Mouse (Mus musculus) kidney, adult 9 months (tissue): ENCODE results near the gene Pde10a.

ENCODE experiments used
- DNase-seq: peaks from one replicate; pipeline ENCODE4 v3.0.0; 2022

Gene Pde10a

GRCm38 (mm10) chr17:8592427-8593277 lies 67.5 kb downstream of the Pde10a start:
- peak; percentile 59 for DNase-seq

GRCm38 (mm10) chr17:8597790-8598189 lies 72.6 kb downstream of the Pde10a start:
- DNase-seq = peak; percentile 72

- DNase-seq = no peak
Measured at GRCm38 (mm10) chr17:8602976-8603375, 77.8 kb downstream of the Pde10a start.

GRCm38 (mm10) chr17:8605921-8606320 lies 80.7 kb downstream of the Pde10a start:
- no peak for DNase-seq

- no peak for DNase-seq
Measured at GRCm38 (mm10) chr17:8606695-8607094, 81.5 kb downstream of the Pde10a start.

- DNase-seq = no peak
Measured at GRCm38 (mm10) chr17:8611916-8612315, 86.7 kb downstream of the Pde10a start.

- peak; percentile 86 for DNase-seq
Measured at GRCm38 (mm10) chr17:8613882-8614551, 88.8 kb downstream of the Pde10a start.

- DNase-seq = no peak
Measured at GRCm38 (mm10) chr17:8620346-8620745, 95.2 kb downstream of the Pde10a start.

- DNase-seq = no peak
Measured at GRCm38 (mm10) chr17:8621105-8621504, 95.9 kb downstream of the Pde10a start.

GRCm38 (mm10) chr17:8621906-8622305 lies 96.7 kb downstream of the Pde10a start:
- no peak for DNase-seq

GRCm38 (mm10) chr17:8626421-8626820 lies 101.2 kb downstream of the Pde10a start:
- no peak for DNase-seq

GRCm38 (mm10) chr17:8631701-8632100 lies 106.5 kb downstream of the Pde10a start:
- no peak for DNase-seq

- no peak for DNase-seq
Measured at GRCm38 (mm10) chr17:8633596-8633995, 108.4 kb downstream of the Pde10a start.

- DNase-seq = no peak
Measured at GRCm38 (mm10) chr17:8634476-8634875, 109.3 kb downstream of the Pde10a start.

GRCm38 (mm10) chr17:8636231-8636630 lies 111.1 kb downstream of the Pde10a start:
- no peak for DNase-seq

GRCm38 (mm10) chr17:8636691-8637090 lies 111.5 kb downstream of the Pde10a start:
- no peak for DNase-seq

GRCm38 (mm10) chr17:8637181-8637580 lies 112.0 kb downstream of the Pde10a start:
- no peak for DNase-seq

GRCm38 (mm10) chr17:8639703-8640380 lies 114.7 kb downstream of the Pde10a start:
- DNase-seq = peak; percentile 18

- DNase-seq = no peak
Measured at GRCm38 (mm10) chr17:8640741-8641480, 115.7 kb downstream of the Pde10a start.

- no peak for DNase-seq
Measured at GRCm38 (mm10) chr17:8641491-8641890, 116.3 kb downstream of the Pde10a start.

- DNase-seq = no peak
Measured at GRCm38 (mm10) chr17:8642356-8642755, 117.2 kb downstream of the Pde10a start.

- no peak for DNase-seq
Measured at GRCm38 (mm10) chr17:8647372-8647871, 122.2 kb downstream of the Pde10a start.

- no peak for DNase-seq
Measured at GRCm38 (mm10) chr17:8648310-8648709, 123.1 kb downstream of the Pde10a start.
